Mouse (Mus musculus) bone marrow, adult 2 months (tissue): ENCODE measurements around the gene Tmtc4.

Experiments used
- CTCF ChIP-seq: fragments of 200-500 bp; IDR thresholded peaks from 2 replicates; pipeline ENCODE4 v1.5.1; 2011; ENCODE audit warnings: low read length, control low read depth; ENCODE audit not compliant: control insufficient read depth, insufficient read depth
- POLR2A ChIP-seq: fragments of 200-500 bp; IDR thresholded peaks from 2 replicates; pipeline ENCODE4 v1.6.1; 2011; ENCODE audit warnings: low read depth, mild to moderate bottlenecking, control low read depth, low read length, borderline replicate concordance; ENCODE audit not compliant: control insufficient read depth

DNA sequence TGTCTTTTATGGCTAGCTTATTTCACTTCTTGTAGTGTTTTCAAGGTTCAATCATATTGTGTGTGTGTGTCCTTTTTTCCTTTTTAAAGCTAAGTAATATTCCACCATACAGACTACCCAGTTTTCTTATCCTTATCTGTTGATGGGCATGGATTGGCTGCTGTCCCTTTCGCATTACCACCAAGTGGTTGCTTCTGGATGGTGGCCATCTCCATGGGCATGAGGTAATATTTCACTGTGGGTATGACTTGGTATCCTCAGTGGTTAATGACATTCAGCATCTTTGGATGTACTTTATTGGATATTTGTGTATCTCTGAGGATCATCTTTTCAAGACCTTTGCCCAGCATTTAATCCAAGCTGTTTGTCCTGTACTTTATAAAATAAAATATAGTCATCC, 87.7 kb downstream of the Tmtc4 start:
- TF ChIP-seq POLR2A: no peak
- TF ChIP-seq CTCF: no peak
